8 mouse cellular contexts compared by ENCODE assay signal in genomic region chr2:127204932-127205331, GRCm38 (mm10). TPM values are rescaled to one million over a fixed set of nuclear protein-coding genes. Genes with fewer than 3 reads are reported as not detected.
A peak's percentile ranks its signal among the peaks of the same experiment; 100 is the strongest.
DNase-seq lines count a peak whose midpoint lies in the region; ATAC-seq and TF ChIP-seq lines count a peak whose summit lies in the region.
"Had no signal": no experiment of that assay in that cellular context is flagged by ENCODE, and none has a peak within 500 bp of the region (broad histone marks: within the 10 kb centered on the region; RNA-seq: fewer than 3 reads in every experiment).

No protein-coding gene starts in this region.

- H3K36me3 ChIP-seq in kidney, postnatal 0 days (ENCODE audit: insufficient read depth, low read length), result peaks cover 3% of the 10 kb centered on the region; the same call in 1 of the 2 replicates
- H3K36me3 ChIP-seq in small intestine, adult 2 months (ENCODE audit: control insufficient read depth, insufficient read depth, low read length), result peaks cover 7% of the 10 kb centered on the region; the same call in 1 of the 2 replicates

- H3K9me3 ChIP-seq in kidney, postnatal 0 days (replicated peaks; ENCODE audit: low read length), result no peaks in the 10 kb centered on the region
- H3K9me3 ChIP-seq: hindbrain, embryonic 15.5 days had no signal

- peak; percentile 69 for TF ChIP-seq CTCF in cortical plate, adult 2 months (IDR thresholded peaks at IDR 0.05; ENCODE audit: extremely low read depth, insufficient read depth, low read length)
- TF ChIP-seq CTCF in kidney, postnatal 0 days (IDR thresholded peaks at IDR 0.05; ENCODE audit: low read depth), result peak; percentile 87
- TF ChIP-seq CTCF in lung, adult 2 months (IDR thresholded peaks at IDR 0.05; ENCODE audit: insufficient read depth, low read length), result peak; percentile 55
- peak; percentile 55; the same call in 1 of the 2 replicates for TF ChIP-seq CTCF in small intestine, adult 2 months (IDR thresholded peaks at IDR 0.05; ENCODE audit: extremely low read depth, insufficient read length, insufficient replicate concordance, low read depth, low read length)

- H3K4me2 ChIP-seq in kidney, postnatal 0 days (ENCODE audit: low read length), result no peak overlapping the region
- H3K4me2 ChIP-seq: hindbrain, embryonic 15.5 days had no signal

- peak; percentile 29 for DNase-seq in ovary, postnatal 10 days (ENCODE audit: low spot score)
- DNase-seq in ovary, adult 18-20 months (ENCODE audit: low spot score), result no peak
- DNase-seq in adipocyte (ENCODE audit: low spot score), result peak; percentile 76
- DNase-seq in kidney, postnatal 0 days (ENCODE audit: low spot score), result peak; percentile 80
- peak; percentile 42 for DNase-seq in lung, adult 2 months

- H3K27ac ChIP-seq in cortical plate, adult 2 months (ENCODE audit: insufficient read depth, low read length), result no peak overlapping the region
- H3K27ac ChIP-seq in kidney, postnatal 0 days, result no peak overlapping the region
- H3K27ac ChIP-seq in small intestine, adult 2 months (ENCODE audit: insufficient read depth, low read depth, low read length), result no peak overlapping the region
- H3K27ac ChIP-seq: hindbrain, embryonic 15.5 days had no signal

- peaks cover 2% of the 10 kb centered on the region; the same call in 1 of the 2 replicates for H3K4me1 ChIP-seq in cortical plate, adult 2 months (ENCODE audit: control insufficient read depth, insufficient read depth, low read length)
- H3K4me1 ChIP-seq in kidney, postnatal 0 days (replicated peaks; ENCODE audit: insufficient read depth, low read length), result 0 out of 2 replicates have a peak, but pooled peaks cover 4% of the 10 kb centered on the region
- H3K4me1 ChIP-seq in lung, adult 2 months (ENCODE audit: control insufficient read depth, insufficient read depth, low read length), result peaks cover 3% of the 10 kb centered on the region; the same call in 1 of the 2 replicates
- H3K4me1 ChIP-seq in small intestine, adult 2 months (ENCODE audit: control insufficient read depth, insufficient read depth, insufficient read length, low read length), result no peaks in the 10 kb centered on the region

- no peak for ATAC-seq in kidney, postnatal 0 days (replicated peaks; ENCODE audit: low FRiP score, low read depth)

- WGBS in kidney, postnatal 0 days, result 27% methylated on average over 3 of the region's 3 CpGs
- 26% methylated on average over 3 of the region's 3 CpGs for WGBS in lung, adult 2 months
- 29% methylated on average over 3 of the region's 3 CpGs for WGBS in small intestine, adult 2 months

- H3K4me3 ChIP-seq in cortical plate, adult 2 months (ENCODE audit: insufficient read depth, low read length), result no peak overlapping the region
- H3K4me3 ChIP-seq in kidney, postnatal 0 days (replicated peaks; ENCODE audit: low read depth, low read length), result no peak overlapping the region
- no peak overlapping the region for H3K4me3 ChIP-seq in lung, adult 2 months (replicated peaks; ENCODE audit: extremely low read depth, low read depth, low read length)
- no peak overlapping the region for H3K4me3 ChIP-seq in small intestine, adult 2 months (ENCODE audit: low read depth, low read length)
- H3K4me3 ChIP-seq: hindbrain, embryonic 15.5 days had no signal

- no peak overlapping the region for H3K9ac ChIP-seq in kidney, postnatal 0 days (ENCODE audit: low read depth, low read length)
- H3K9ac ChIP-seq: hindbrain, embryonic 15.5 days had no signal

- TF ChIP-seq POLR2A in cortical plate, adult 2 months (IDR thresholded peaks at IDR 0.05; ENCODE audit: extremely low read depth, insufficient read depth, low read length), result no peak
- TF ChIP-seq POLR2A in lung, adult 2 months (IDR thresholded peaks at IDR 0.05; ENCODE audit: borderline replicate concordance, extremely low read depth, low read depth, low read length), result no peak
- TF ChIP-seq POLR2A in small intestine, adult 2 months (IDR thresholded peaks at IDR 0.05; ENCODE audit: low read depth, low read length), result no peak

- H3K27me3 ChIP-seq in kidney, postnatal 0 days (ENCODE audit: insufficient read depth, low read length), result no peaks in the 10 kb centered on the region
- H3K27me3 ChIP-seq in small intestine, adult 2 months (ENCODE audit: control insufficient read depth, insufficient read depth, low read length), result no peaks in the 10 kb centered on the region
- H3K27me3 ChIP-seq: hindbrain, embryonic 15.5 days had no signal

RNA-seq across cellular contexts. Expression of gene 1810024B03Rik, which starts 3.1 kb away (rescaled TPM):
- 1.4 and 1.8 TPM in 2 replicates for polyA plus RNA-seq in cortical plate, adult 2 months (2012; rRNA removed)
- 2.9 and 3.6 TPM in 2 replicates for polyA plus RNA-seq in kidney, postnatal 0 days (2015; fragmentation: Nextera tagmentation; extraction: Ambion mirVana)
- 1.2 and 1.6 TPM in 2 replicates for polyA plus RNA-seq in lung, adult 2 months (2012; rRNA removed)
- polyA plus RNA-seq in small intestine, adult 2 months (2012; rRNA removed), result 0.34 and 0.60 TPM in 2 replicates

RNA-seq across cellular contexts. Expression of gene Snrnp200, which starts 3.3 kb away (rescaled TPM):
- 61.7 and 62.3 TPM in 2 replicates for polyA plus RNA-seq in cortical plate, adult 2 months (2012; rRNA removed)
- 37.0 TPM in 2 replicates for polyA plus RNA-seq in kidney, postnatal 0 days (2015; fragmentation: Nextera tagmentation; extraction: Ambion mirVana)
- 41.4 and 52.0 TPM in 2 replicates for polyA plus RNA-seq in lung, adult 2 months (2012; rRNA removed)
- polyA plus RNA-seq in small intestine, adult 2 months (2012; rRNA removed), result 13.9 and 25.5 TPM in 2 replicates

RNA-seq across cellular contexts. Expression of gene Ciao1, which starts 42.7 kb away (rescaled TPM):
- polyA plus RNA-seq in cortical plate, adult 2 months (2012; rRNA removed), result 72.2 and 79.1 TPM in 2 replicates
- 67.8 and 70.4 TPM in 2 replicates for polyA plus RNA-seq in kidney, postnatal 0 days (2015; fragmentation: Nextera tagmentation; extraction: Ambion mirVana)
- 46.7 and 67.3 TPM in 2 replicates for polyA plus RNA-seq in lung, adult 2 months (2012; rRNA removed)
- polyA plus RNA-seq in small intestine, adult 2 months (2012; rRNA removed), result 19.2 and 35.1 TPM in 2 replicates

RNA-seq across cellular contexts. Expression of gene Tmem127, which starts 42.8 kb away (rescaled TPM):
- 65.2 and 70.5 TPM in 2 replicates for polyA plus RNA-seq in cortical plate, adult 2 months (2012; rRNA removed)
- polyA plus RNA-seq in kidney, postnatal 0 days (2015; fragmentation: Nextera tagmentation; extraction: Ambion mirVana), result 35.4 and 35.7 TPM in 2 replicates
- 74.4 and 86.6 TPM in 2 replicates for polyA plus RNA-seq in lung, adult 2 months (2012; rRNA removed)
- 67.2 and 183 TPM in 2 replicates for polyA plus RNA-seq in small intestine, adult 2 months (2012; rRNA removed)
